Mouse (Mus musculus): Measurements from ENCODE around the gene A030014E15Rik. TPM values are rescaled to one million over a fixed set of nuclear protein-coding genes. Genes with fewer than 3 reads are reported as not detected.

Gene A030014E15Rik
- total RNA-seq, 1 experiment from 2014 or later: not detected

DNA sequence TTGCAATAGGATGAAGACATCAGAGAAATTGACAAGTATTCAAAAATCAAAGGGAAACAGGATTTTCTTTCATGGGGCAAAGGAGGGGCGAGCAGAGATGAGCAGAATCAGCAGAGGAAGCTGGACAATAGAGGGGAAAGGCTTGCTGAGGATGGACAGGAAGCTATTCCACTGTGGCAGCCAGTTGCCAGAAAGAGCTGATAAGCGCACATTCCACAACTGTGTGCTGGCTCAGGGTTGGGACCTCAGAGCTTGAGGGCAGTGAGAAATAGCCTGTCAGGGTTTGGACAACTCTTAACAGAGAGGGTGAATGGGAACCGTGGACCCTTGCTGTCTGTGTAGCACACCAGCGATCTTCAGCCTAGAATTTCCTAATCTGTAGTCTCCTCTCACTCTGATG is 47.3 kb downstream of the A030014E15Rik start:
- ATAC-seq (replicated peaks in 1 of 2; ENCODE audit: insufficient read depth in 1 of 2, low FRiP score in 2 of 2, low TSS enrichment in 1 of 2, low read depth in 1 of 2, poor library complexity in 2 of 2, severe bottlenecking in 2 of 2): no peak

DNA sequence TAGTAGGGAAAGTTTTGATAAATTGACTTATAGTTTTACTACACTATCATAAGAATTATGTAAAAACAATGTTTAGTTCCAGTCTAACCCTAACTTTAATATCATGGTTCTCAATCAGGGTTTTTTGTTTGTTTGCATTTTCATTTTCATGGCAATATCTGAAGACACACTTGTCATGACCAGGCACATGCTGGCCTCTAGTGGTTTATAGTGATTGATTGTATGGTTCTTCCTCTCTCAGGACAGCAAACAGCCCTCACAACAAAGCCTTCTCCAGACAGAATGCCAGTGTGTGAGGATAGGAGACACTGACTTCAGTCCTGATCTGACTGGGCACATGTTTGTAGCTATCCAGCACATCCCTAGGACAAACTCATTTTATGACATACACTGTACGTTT is 48.5 kb downstream of the A030014E15Rik start:
- ATAC-seq (replicated peaks in 1 of 2; ENCODE audit: insufficient read depth in 1 of 2, low FRiP score in 2 of 2, low TSS enrichment in 1 of 2, low read depth in 1 of 2, poor library complexity in 2 of 2, severe bottlenecking in 2 of 2): no peak

DNA sequence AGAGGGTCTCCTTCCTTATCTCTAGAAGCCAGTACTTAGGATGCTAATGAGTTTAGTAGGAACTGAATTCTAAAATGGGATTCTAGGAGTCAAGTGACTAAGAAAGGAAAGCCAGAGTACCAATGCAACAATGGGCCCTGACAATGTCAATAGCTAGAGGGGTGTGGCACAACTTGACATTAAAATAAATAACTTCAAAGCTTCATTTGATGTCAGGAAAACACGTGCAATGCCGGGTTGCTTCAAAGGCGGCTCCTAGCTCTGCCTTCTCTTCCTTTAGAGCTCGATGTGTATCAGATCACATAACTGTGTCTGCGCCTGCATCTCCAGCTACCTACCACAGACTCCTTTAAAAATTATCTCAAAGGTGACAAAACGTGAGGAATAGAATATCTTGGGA is 49.2 kb downstream of the A030014E15Rik start:
- ATAC-seq (replicated peaks in 1 of 2; ENCODE audit: insufficient read depth in 1 of 2, low FRiP score in 2 of 2, low TSS enrichment in 1 of 2, low read depth in 1 of 2, poor library complexity in 2 of 2, severe bottlenecking in 2 of 2): no peak

DNA sequence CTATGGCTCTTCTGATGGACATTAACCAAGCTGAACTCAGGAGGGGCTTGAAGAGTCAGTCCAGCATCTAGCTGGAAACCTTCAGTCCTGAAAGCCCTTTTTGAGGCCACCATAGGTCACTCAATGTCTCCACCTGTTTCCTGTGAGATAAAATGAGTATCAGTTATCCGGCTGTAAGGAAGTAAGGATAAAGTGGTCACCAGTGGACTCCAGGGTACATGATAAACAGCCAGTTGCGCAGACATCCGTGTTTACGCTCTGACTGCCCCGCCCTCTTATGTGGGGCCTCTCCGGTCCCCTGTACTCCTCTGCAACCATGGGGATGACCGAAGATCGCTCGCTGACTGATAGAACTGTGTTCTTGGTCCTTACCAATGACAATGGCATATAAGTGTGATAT is 49.6 kb downstream of the A030014E15Rik start:
- peak in 1 of 2 experiments; percentile 36; a peak in 1 of 4 replicates for ATAC-seq (replicated peaks in 1 of 2; ENCODE audit: insufficient read depth in 1 of 2, low FRiP score in 2 of 2, low TSS enrichment in 1 of 2, low read depth in 1 of 2, poor library complexity in 2 of 2, severe bottlenecking in 2 of 2)

Other genes with a start within 250 kb of the A030014E15Rik start
- gene Mff, start 200.0 kb upstream of the A030014E15Rik start, total RNA-seq (2017): 91.7 and 112 TPM in 2 replicates
- not detected in 2 replicates for gene Tm4sf20, start 156.5 kb upstream of the A030014E15Rik start, total RNA-seq (2017)
- gene Gm47791, start 153.7 kb upstream of the A030014E15Rik start, total RNA-seq (2017): not detected in 2 replicates
- 36.5 and 37.6 TPM in 2 replicates for gene Agfg1, start 85.4 kb upstream of the A030014E15Rik start, total RNA-seq (2017)
- not detected in 2 replicates for gene A030005L19Rik, start 11.6 kb upstream of the A030014E15Rik start, total RNA-seq (2017)
- gene Gm6217, start 6.5 kb downstream of the A030014E15Rik start, total RNA-seq (2017): not detected in 2 replicates
- not detected in 2 replicates for gene A030003K21Rik, start 18.5 kb downstream of the A030014E15Rik start, total RNA-seq (2017)
- not detected in 2 replicates for gene Gm7544, start 31.1 kb downstream of the A030014E15Rik start, total RNA-seq (2017)
- gene Gm47955, start 35.4 kb downstream of the A030014E15Rik start, total RNA-seq (2017): not detected in 2 replicates
- gene Gm47959, start 75.6 kb downstream of the A030014E15Rik start, total RNA-seq (2017): not detected in 2 replicates
- 0.38 and 0.79 TPM in 2 replicates for gene Slc19a3, start 113.5 kb downstream of the A030014E15Rik start, total RNA-seq (2017)
- not detected in 2 replicates for gene Krtap28-10, start 117.6 kb downstream of the A030014E15Rik start, total RNA-seq (2017)
- not detected in 2 replicates for gene Gm47969, start 120.0 kb downstream of the A030014E15Rik start, total RNA-seq (2017)
- gene A030005K14Rik, start 134.5 kb downstream of the A030014E15Rik start, total RNA-seq (2017): not detected in 2 replicates
- not detected in 2 replicates for gene Krtap28-13, start 136.0 kb downstream of the A030014E15Rik start, total RNA-seq (2017)
- not detected in 2 replicates for gene Ccl20, start 191.8 kb downstream of the A030014E15Rik start, total RNA-seq (2017)
- gene Daw1, start 234.8 kb downstream of the A030014E15Rik start, total RNA-seq (2017): not detected in 2 replicates

Measured in hematopoietic stem cell, adult 5-6 weeks (primary cell).